Mouse (Mus musculus) spleen, adult 2 months (tissue): ENCODE results near the gene Coa4. TPM values are rescaled to one million over a fixed set of nuclear protein-coding genes. Genes with fewer than 3 reads are reported as not detected.

ENCODE experiments used
- DNase-seq, 2 experiments: peaks; one replicate each; pipeline versions ENCODE4 v3.0.0 to v3.0.0-alpha.2; 2012 to 2021; ENCODE audit warnings: low spot score in 2 of 2, low read depth in 1 of 2
- H3K27ac ChIP-seq: fragments of 200-500 bp; 2 replicates; pipeline ENCODE4 v1.5.1; 2012; ENCODE audit warnings: low read length, inconsistent platforms; ENCODE audit not compliant: insufficient read depth
- H3K27me3 ChIP-seq: fragments of 200-500 bp; 2 replicates; pipeline ENCODE4 v1.6.1; 2012; ENCODE audit warnings: mild to moderate bottlenecking, moderate library complexity, low read length, inconsistent platforms; ENCODE audit not compliant: control insufficient read depth, insufficient read depth
- H3K36me3 ChIP-seq: fragments of 200-500 bp; 2 replicates; pipeline ENCODE4 v1.6.1; 2012; ENCODE audit warnings: mild to moderate bottlenecking, low read length, inconsistent platforms; ENCODE audit not compliant: control insufficient read depth, insufficient read depth
- H3K4me1 ChIP-seq: fragments of 200-500 bp; 2 replicates; pipeline ENCODE4 v1.6.1; 2011; ENCODE audit warnings: inconsistent platforms; ENCODE audit not compliant: control insufficient read depth, insufficient read depth, insufficient read length
- H3K4me3 ChIP-seq: fragments of 200-500 bp; 2 replicates; pipeline ENCODE4 v1.5.1; 2011; ENCODE audit warnings: mild to moderate bottlenecking, inconsistent platforms; ENCODE audit not compliant: insufficient read depth, insufficient read length; ENCODE audit errors: extremely low read depth
- CTCF ChIP-seq: fragments of 200-500 bp; IDR thresholded peaks from 2 replicates; pipeline ENCODE4 v1.5.1; 2011; ENCODE audit warnings: mild to moderate bottlenecking, inconsistent platforms; ENCODE audit not compliant: insufficient read depth, insufficient read length, insufficient replicate concordance; ENCODE audit errors: extremely low read depth
- POLR2A ChIP-seq: fragments of 200-500 bp; IDR thresholded peaks from 2 replicates; pipeline ENCODE4 v1.6.1; 2011; ENCODE audit warnings: low read depth, low read length, inconsistent platforms
- WGBS: fragments of 180-500 bp; shearing (Covaris S2); methylation state at CpG from one replicate; pipeline ENCODE4 v1.1.7; 2018; 5-methylcytosine and 5-hydroxymethylcytosine counted together
- polyA plus RNA-seq: library from polyadenylated mRNA; depleted of rRNA; stranded (reverse); fragments of >200 nt; gene quantifications from 2 replicates; pipeline ENCODE4 v1.2.3, GENCODE M21; 2012; rRNA removed

The Coa4 gene
- 7.7 and 7.8 TPM in 2 replicates for polyA plus RNA-seq

GRCm38 (mm10) chr7:100536804-100537518, at the start of gene Coa4:
TSS of gene Coa4 (plus strand) at chr7:100537071.
- WGBS = under 1% methylated on average over 33 of the region's 33 CpGs
- peaks cover 10% of the 10 kb centered on the region for H3K36me3 ChIP-seq
- peak within 1 kb of the TSS; percentile 95 for H3K4me3 ChIP-seq
- peaks cover 2% of the 10 kb centered on the region; the same call in 1 of the 2 replicates for H3K4me1 ChIP-seq
- H3K27me3 ChIP-seq = no peaks in the 10 kb centered on the region
- DNase-seq = peak; percentile 79 to 88
- TF ChIP-seq CTCF = no peak
- peak; percentile 7 for TF ChIP-seq POLR2A
- H3K27ac ChIP-seq = peak within 1 kb of the TSS; percentile 77

GRCm38 (mm10) chr7:100487301-100487700, 49.6 kb upstream of the Coa4 start:
- WGBS = 21% methylated on average over 2 of the region's 2 CpGs
- no peak for TF ChIP-seq POLR2A
- no peak for TF ChIP-seq CTCF
- Histone ChIP-seq H3K27me3 (no peaks in the 10 kb centered on the region), H3K36me3 (no peaks in the 10 kb centered on the region), H3K27ac (no peak overlapping the region), H3K4me1 (no peaks in the 10 kb centered on the region; the same call in 1 of the 2 replicates), H3K4me3 (no peak overlapping the region)
- no peak for DNase-seq

DNA sequence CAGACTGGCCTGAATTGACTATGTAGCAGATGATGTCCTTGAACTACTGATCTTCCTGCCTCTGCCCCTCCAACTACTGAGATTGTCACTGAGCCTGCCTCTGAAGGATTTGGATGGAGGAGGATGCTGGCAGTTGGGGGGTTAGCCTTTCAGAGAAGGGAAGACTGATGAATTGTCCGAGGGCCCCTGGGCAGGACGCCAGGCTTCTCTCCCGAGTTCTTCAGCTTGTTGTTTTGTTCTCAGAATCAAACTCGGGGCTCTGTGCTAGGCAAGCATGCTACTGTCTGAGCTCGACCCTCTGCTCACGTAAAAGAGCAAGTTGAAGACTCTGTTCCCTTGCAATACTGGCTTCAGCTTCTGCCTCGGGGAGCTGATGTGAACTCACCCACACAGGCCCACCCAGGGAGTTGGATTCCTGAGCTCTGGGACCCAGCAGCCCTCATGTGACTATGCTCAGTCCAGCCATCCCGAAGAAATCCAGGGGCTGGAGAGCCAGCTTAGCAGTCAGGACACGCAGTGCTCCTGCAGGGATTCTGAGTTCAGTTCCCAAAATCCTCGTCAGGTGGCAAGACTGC, 48.3 kb upstream of the Coa4 start:
- H3K27ac ChIP-seq = no peak overlapping the region
- DNase-seq = no peak
- TF ChIP-seq CTCF = no peak
- no peak for TF ChIP-seq POLR2A
- WGBS = 76% methylated on average over 10 of the region's 10 CpGs
- H3K4me1 ChIP-seq = no peaks in the 10 kb centered on the region; the same call in 1 of the 2 replicates
- H3K36me3 ChIP-seq = no peaks in the 10 kb centered on the region
- no peaks in the 10 kb centered on the region for H3K27me3 ChIP-seq
- no peak overlapping the region for H3K4me3 ChIP-seq

DNA sequence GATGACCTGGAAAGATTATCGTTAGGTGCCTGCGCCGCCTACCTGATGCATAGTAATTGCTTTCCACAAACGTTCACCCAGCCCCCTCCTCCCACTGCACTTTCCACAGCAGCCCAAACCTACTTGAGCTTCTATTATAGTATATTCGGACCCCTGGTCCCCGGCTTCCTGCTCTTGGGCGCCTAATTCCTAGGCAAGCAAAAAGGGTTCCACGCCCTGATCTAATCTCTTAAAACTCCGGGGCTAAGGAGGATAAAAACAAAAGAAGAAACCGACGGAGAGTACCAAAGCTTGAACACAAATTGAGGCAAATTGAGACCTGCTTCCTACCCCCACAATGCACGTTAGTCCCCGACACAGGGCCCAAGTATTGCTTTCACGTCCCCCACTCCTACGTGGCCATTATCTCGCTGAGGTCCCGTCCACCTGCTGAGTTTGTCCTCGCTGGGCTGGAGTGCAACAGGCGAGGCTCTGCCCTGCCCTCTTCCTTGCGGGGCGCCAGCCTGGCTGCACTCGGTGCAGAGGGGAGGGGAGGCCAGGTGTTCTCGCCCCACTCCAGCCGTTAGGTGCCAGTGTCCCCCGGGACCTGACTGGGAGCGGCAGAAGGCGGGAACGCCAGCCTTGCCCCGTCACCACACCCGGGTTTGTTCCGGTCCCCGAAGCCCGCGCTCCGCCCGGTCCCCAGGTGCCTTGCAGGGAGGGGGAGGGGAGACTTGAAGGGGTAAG, 44.3 kb upstream of the Coa4 start:
- peak in 1 of 2 experiments; percentile 37 for DNase-seq
- no peak for TF ChIP-seq POLR2A
- no peak for TF ChIP-seq CTCF
- peaks cover 21% of the 10 kb centered on the region for H3K36me3 ChIP-seq
- H3K4me1 ChIP-seq = peaks cover 14% of the 10 kb centered on the region
- WGBS = 2% methylated on average over 35 of the region's 36 CpGs
- peak overlapping the region; percentile 91 for H3K27ac ChIP-seq
- no peaks in the 10 kb centered on the region for H3K27me3 ChIP-seq
- H3K4me3 ChIP-seq = peak overlapping the region; percentile 77

DNA sequence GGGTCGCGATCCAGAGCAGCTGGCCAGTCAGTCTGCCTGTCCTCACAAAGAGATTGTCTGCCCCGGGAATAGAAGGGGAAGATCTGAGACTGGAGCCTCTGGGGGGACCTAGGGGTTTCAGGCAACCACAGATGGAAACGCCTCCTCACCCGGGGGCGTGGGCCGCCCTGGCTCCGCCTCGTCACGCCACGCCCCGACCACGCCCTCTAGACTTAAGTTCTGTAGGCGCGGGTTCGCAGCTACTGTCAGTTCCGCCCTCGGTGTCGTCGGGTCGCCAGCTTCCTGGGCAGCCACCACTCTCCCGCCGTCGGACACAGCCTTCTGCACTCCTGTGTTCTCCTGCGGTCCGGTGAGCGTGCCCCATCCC, 43.8 kb upstream of the Coa4 start, which contains the start of gene Ucp2:
Gene Ucp2 (plus strand): TSS at position 221 of the 367 bp plus-strand sequence.
- peak; percentile 83 to 95 for DNase-seq
- H3K27me3 ChIP-seq = no peaks in the 10 kb centered on the region
- WGBS = under 1% methylated on average over 27 of the region's 27 CpGs
- H3K36me3 ChIP-seq = peaks cover 26% of the 10 kb centered on the region
- no peak for TF ChIP-seq CTCF
- TF ChIP-seq POLR2A = peak; percentile 100
- H3K4me3 ChIP-seq = peak within 1 kb of the TSS; percentile 77
- peaks cover 18% of the 10 kb centered on the region for H3K4me1 ChIP-seq
- H3K27ac ChIP-seq = peak within 1 kb of the TSS; percentile 92

GRCm38 (mm10) chr7:100493484-100494414, 43.1 kb upstream of the Coa4 start:
- Histone ChIP-seq H3K4me3 (peak overlapping the region; percentile 77), H3K27ac (peak overlapping the region; percentile 92), H3K4me1 (peaks cover 19% of the 10 kb centered on the region), H3K36me3 (peaks cover 33% of the 10 kb centered on the region), H3K27me3 (no peaks in the 10 kb centered on the region)
- 6% methylated on average over 19 of the region's 19 CpGs for WGBS
- no peak for TF ChIP-seq CTCF
- no peak for TF ChIP-seq POLR2A
- DNase-seq = no peak
